Mouse (Mus musculus) layer of hippocampus, adult 8-10 months (tissue): ENCODE data around the gene Fkrp. TPM values are rescaled to one million over a fixed set of nuclear protein-coding genes. Genes with fewer than 3 reads are reported as not detected.

Source experiments
- DNase-seq, 2 experiments: peaks; one replicate each; pipeline ENCODE4 v3.0.0; 2022; ENCODE audit warnings: low spot score in 2 of 2
- total RNA-seq, 4 experiments: library from RNA; stranded (reverse); gene quantifications; 2 replicates each; pipeline ENCODE4 v1.2.4; 2022

Gene Fkrp
- total RNA-seq = 10 to 100 TPM; 45.2 to 50.7 (median 45.8) TPM

DNA sequence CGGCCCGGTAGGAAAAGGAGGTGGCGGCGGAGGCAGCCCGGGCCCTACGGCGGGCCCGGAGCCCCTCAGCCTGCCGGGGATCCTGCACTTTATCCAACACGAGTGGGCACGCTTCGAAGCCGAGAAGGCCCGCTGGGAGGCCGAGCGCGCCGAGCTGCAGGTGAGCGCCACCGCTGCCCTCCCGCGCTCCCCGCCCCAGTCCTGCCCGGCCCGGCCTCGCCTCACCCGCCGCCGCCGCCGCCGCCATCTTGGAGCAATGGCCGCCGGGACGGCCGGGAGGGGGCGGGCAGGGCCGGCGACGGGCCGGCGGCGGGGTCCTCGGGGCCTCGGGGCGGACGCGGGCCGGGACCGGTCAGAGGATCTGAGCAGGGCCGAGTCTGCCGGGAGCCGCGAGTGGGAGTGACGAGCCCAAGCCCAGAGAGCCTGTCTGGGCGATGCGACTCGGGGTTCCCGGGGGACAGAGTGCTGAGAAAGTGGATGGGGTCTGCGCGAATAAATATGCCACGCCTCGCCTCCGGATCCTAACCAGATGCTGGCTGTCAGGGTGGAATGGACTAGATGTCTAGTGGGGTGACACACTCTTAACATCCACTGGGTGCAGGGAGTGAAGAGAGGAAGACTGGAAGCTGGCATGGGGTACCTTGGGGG is at the start of gene Fkrp:
Gene Fkrp, minus strand, starts transcription at position 258 of the 648 bp plus-strand sequence.
- no peak for DNase-seq

DNA sequence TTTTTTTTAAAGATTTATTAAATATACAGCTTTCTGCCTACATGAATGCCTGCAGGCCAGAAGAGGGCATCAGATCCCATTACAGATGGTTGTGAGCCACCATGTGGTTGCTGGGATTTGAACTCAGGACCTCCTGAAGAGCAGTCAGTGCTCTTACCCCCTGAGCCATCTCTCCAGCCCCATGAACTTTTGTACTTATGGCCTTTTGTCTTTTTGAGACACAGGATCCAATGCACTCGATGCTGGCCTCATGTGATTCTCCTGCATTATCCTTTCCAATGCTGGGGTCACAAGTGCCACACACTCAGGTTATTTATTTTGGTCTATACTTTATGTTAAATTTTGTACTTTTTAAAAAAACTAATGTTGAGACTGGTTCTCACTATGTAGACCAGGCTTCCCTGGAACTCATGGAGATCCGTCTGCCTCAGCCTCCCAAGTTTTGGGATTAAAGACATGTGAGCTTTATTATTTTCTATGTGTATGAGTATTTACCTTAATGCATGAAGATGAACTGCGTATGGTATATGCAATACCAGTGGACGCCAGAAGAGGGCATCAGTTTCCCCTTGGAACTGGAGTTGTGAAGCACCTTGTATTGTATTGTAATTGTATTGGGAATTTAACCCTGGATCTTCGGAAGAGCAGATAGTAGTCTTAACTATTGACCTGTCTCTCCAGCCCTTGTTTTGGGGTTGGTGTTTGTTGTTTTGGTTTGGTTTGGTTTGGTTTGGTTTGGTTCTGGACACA is 43.5 kb upstream of the Fkrp start:
- DNase-seq = peak in 1 of 2 experiments; percentile 58

DNA sequence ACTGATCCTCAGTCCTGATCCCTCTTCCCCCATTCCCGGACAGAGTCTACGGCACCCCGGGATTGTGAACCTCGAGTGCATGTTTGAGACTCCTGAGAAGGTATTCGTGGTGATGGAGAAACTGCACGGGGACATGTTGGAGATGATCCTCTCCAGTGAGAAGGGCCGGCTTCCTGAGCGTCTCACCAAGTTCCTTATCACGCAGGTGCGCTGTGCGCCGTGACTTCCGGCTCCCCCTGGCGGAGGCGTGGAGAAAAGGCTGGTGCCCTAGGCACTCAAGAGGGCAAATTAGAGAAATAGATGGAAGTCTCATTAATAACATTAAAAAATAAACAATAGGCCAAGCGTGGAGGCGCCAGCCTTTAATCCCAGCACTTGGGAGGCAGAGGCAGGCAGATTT is 41.8 kb upstream of the Fkrp start:
- DNase-seq = no peak

DNA sequence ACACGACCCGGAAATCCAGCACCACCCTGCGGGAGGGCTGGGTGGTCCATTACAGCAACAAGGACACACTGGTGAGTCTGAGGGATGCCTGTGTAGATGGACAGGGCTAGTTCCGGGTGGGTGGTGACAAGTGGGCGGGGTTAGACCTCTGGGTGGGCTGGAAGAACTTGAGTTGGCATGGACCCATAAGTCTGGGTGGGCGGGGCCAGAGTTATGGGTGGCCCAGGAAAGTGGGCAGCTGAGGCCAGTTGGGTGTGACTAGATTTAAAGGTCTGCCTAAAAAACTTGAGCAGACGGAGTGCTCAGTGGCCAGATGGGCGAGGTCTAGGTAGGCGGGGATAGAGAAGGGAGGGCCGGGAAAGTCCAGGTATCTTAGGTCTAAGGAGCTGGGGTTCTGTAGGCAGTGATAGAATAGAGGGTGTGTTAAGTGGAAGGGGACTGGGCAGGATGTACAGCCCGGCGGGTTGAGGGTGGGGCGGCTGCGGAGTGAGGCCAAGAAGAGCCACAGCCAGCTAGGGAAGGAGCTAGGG is 36.8 kb upstream of the Fkrp start:
- no peak for DNase-seq

DNA sequence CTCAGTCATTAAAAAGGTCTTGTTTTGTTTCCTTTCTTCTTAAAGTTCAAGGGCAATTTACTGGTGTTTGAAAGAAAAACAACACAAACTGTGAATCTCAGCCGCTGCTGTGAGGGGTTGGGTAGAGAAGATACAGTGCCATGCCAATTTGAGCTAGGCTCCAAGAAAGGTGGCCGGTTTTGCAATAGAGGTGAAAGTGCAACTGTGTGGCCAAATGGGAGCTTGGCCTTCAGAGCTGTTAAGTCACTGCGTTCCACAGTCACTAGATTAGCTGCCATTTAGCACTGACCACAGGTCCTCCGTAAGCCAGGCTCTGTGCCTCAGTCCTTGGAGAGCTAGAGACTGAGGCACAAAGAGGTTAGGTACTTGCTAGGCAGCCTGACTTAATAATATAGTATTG is 35.1 kb upstream of the Fkrp start:
- DNase-seq = no peak

DNA sequence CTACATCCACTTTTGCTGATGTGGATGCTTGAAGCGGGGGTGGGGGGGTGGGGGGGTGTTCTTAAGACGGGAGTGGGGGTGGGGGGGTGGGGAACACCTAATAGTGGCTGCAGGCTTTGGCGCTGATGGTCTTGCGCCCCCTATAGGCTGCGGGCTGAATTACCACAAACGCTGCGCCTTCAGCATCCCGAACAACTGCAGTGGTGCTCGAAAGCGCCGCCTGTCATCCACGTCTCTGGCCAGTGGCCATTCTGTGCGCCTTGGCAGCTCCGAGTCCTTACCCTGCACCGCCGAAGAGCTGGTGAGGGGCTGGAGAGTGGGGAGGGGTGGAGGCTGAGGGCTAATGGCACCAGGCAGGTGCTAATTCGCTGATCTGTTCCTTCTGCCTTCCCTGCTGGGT is 32.0 kb upstream of the Fkrp start:
- peak in 1 of 2 experiments; percentile 80 for DNase-seq

DNA sequence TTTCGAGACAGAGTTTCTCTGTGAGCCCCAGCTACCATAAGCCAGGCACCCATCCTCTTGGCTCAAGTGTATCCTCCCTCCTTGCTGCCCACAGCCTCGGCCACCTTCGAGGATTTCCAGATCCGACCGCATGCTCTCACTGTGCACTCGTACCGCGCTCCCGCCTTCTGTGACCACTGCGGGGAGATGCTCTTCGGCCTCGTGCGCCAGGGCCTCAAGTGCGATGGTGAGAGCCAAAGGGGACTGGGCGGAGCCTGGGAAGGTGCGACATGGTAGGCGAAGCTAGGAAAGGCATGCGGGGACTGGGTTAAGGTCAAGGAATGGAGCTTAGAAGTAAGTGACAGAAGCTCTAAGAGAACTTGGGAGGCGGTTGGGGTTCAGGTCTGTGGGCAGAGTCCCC is 31.0 kb upstream of the Fkrp start:
- no peak for DNase-seq

DNA sequence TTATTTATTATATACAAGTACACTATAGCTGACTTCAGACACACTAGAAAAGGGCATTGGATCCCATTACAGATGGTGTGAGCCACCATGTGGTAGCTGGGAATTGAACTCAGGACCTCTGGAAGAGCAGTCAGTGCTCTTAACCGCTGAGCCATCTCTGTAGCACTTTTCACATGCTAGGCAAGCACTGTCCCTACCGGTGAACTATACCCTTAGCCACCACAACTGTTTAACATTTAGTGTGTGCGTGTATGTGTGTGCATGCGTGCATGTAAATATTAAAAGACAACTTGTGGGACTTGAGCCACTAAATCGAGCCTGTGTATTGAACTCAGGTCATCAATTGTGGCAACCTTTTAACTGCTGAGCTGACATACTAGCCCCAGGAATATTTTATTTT is 30.2 kb upstream of the Fkrp start:
- DNase-seq = no peak

DNA sequence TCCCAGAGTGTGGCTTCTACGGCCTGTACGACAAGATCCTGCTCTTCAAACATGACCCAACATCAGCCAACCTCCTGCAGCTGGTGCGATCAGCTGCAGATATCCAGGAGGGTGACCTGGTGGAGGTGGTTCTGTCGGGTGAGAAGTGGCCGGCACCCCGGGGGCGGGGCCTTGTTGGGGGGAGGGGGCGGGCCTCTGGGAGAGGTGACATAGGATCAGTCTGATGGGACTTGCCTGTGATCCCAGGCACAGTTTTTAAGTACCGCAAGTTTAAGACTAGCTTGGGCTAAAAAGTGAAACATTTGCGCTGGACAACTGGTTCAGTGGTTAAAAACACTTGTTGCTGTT is 29.3 kb upstream of the Fkrp start:
- DNase-seq = no peak

DNA sequence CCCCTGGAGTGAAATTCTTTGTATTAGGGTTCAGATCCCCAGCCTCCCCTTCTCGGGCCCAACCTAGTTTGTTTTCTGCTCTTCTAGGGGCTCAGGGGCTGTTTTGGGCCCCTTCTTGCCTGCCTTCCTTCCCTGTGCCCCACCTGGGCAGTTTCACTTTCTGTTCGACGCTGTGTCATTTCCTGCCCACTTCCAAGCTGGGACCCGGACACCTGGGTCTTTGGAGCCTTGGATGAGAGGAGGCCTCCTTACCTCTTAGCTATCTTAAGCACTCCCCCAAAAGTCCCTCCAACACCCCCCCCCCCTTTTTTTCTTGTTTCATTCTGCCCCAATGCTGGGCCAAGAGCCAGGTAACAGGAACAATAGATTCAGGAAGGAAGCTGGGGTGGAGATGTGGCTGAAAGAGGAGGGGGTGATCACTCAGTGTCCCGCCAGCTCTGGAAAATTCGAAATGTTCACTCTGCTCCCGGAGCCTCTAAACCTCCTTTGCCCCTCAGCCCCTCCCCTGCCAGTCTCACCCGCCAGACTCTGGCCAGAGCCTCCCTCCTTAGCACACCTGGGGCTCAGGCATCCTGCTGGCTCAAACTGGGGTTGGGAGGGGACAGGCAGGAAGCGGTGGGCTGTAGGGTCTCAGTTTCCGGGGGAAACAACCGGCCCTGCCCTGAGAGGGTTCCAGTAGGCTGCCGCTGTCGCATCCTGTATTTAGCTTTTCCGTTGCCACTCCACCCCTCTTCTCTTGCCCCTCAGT is 28.7 kb upstream of the Fkrp start:
- no peak for DNase-seq

DNA sequence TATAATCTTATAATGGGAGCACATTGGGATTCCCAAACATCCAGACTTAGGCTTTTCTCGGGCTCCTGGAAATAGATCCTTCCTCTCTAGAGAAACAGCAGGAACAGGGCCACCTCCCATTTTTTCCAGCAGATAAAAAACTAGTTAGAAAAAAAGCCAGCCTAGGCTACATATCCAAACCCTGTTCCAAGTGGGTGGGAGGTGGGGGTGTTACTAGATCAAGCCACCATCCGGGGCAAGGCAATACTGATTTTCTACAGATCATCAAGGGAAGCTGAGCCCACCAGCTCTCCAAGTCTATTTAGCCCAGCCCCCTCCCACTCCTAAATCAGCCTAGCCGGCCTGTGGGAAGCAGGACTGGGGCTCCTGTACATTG is 28.2 kb upstream of the Fkrp start:
- no peak for DNase-seq

DNA sequence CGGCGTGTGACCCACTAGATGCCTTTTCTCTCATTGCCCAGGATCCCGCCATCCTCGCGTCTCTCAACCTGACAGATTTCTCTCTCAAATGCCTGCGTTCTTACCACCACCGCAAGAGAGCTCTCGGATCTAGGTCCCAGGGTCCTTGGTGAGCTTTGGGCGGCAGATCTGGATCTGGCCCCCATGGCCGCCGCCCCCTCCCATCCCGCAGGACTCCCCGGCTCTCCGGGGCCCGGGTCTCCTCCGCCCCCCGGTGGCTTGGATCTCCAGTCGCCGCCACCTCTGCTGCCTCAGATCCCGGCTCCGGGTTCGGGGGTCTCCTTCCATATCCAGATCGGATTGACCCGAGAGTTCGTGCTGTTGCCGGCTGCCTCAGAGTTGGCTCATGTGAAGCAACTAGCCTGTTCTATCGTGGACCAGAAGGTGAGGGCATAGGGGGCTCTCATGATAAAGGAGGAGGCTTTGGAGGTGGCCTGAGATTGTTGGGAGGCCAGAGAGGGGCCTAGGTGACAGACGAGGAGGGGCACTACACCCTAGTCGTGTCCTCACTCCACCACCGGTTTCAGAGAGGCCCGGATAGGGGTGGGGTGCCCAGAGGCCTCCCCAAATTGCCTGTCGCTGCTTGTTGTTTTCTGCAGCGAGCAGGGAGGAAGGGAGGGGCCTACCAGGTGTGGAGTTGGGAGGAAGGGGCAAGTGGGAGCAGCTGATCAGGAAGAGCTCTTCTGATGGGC is 27.1 kb upstream of the Fkrp start:
- DNase-seq = no peak

DNA sequence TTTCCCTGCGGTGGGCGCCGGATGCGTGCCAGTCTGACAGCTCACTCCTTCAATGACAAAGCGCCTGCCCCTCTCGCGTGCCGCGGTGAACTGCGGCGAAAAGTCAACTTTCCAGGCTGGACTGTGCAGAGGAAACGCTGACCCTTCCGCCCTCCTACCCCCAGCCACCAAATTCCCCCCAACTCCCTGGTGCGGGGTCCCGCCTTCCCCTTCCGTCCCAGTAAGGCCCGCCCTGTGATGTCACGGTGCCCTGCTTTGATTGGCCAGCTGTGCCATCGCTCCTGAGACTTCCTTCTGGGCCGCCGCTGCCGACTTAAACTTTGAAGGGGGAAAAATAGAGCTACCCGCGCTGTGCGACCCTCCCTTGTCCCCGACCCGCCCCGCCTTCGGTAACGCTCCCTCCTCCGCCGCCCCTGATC is 26.1 kb upstream of the Fkrp start, which contains the start of gene Prkd2:
Gene Prkd2, plus strand, starts transcription at position 258 of the 419 bp plus-strand sequence.
- peak; percentile 83 to 85 for DNase-seq

DNA sequence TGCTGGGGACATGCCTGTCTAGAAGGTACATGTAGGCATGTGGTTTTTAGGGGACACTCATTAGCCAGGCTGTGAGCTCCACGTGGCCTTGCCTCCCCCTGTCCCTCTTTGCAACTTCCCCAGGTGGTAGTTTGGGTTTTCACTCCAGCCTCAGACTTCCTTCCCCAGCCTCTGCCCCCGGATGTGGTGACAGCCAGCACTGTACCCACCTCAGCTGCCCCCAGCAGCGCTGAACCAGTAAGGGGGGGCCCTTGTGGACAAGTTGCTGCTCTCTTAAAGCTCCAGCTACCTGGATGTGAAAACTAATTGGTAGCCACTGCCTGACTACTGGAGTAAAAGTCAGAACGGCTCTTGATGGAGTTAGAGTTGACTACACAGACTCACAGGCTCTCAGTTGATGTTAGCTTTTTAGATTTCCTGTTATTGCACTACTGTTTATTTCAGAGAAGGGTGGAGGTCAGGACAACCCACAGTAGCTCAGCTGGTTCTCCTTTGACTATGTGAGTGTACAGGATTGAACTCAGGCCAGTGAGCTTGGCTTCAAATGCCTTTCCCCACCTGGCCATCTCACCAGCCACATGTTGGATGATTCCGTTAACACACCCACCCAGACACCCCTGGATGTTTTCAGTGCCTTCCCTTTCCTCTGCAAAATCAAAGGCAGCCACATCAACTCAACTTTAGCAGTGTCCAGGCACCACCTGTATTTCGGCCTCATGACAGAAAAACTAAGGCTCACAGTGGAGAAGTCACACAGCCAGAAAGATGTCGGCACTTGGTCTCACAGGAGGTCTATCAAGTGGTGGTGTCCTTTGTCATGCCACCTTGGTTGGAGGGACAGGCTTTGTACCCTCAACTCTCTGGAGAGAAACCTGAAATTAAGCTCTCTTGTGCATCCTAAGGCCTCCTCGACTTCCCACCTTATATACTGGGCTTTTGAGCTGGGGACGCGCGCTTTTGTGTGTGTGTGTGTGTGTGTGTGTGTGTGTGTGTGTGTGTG is 25.3 kb upstream of the Fkrp start:
- DNase-seq = no peak

DNA sequence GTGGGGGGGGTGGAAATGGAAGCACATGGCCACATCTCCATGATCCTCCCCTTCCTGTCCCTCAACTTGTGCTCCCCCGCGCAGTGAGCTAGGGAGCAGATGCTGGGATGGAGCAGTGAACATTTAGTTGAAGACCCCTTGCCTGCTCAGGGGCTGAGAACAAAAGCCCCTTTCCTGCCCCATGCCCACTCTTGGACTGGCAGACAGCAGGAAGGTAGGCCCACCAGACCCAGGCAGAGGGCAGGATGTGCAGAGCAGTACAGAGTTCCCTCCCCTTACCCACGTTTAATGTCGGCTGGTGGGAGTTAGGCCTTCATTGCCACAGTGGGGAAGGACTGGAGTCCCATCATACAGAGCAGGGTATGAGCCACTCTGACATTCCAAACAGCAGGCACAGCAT is 24.5 kb upstream of the Fkrp start:
- DNase-seq = no peak

DNA sequence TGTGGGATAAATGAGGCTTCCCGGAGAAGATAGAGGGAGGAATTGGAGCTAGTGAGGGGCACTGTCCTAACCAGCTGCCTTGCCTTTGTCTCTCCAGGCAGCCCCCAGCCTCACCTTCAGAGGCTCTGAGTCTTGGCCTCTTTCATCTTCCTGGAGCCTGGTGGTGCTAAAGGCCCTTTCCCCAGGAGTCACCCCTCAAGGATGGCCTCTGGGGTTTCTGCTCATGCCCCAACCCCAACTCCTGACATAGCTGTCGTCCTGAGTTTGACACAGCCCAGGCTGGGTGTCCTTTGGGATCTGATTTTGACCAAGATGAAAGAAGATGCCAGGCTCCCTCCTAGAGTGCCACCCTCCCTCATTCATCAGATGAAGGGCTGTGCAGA is 23.6 kb upstream of the Fkrp start:
- no peak for DNase-seq

DNA sequence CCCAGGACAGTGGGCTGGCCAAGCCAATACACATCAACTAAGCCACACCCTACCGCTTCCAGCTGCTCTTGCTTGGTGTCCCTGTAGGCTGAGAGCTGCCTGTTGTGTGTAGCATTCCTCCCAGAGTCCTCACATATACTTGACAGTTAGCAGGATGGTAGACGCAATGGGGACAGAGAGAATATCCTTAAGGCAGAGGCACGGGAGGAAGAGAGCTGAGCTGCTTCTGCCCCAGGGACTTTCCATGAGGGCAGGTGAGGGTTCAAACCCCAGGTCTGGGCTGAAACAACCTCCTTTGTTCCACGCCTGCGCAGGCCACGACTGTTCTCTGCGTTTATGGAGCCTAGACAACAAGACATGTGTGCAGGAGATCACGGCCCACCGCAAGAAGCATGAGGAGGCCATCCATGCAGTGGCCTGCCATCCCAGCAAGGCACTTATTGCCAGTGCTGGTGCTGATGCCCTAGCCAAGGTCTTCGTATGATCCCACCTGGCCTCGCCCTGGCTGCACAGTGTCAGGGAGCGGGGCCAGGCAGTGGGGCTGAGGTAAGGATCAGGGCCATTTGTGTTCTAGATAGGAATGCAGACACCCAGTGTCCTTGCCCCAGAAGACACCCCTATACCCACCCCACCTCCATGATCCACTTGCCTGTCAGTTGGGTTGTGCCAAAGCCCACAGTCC is 23.0 kb upstream of the Fkrp start:
- DNase-seq = no peak

DNA sequence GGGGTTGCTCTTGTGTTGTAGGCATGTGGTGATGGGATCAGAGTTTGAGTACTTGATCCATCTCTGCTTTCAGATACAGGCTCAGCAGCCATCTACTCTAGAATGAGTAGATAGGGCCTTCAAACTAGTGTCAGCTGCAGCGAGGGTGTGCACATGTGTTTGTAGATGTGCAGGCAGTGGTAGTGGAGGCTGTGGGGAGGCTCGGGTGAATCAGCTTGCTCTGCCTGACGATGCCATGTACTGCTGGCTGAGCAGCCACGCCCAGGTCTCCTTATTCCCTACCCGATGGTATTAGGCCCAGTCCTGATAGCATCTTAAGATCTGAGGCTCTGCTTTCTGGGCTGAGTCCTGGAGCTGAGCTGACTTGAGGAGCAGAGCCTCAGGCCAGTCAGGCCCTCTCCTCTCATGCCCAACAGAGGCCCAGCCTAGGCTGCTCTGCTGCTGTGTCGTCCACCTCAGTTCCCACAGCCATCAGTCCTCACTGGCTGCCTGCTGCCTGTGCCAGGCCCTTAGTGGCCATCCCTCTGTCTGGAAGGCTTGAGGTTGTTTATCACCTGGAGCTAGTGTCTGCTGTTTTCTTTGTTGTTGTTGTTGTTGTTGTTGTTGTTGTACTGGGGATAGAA is 22.4 kb upstream of the Fkrp start:
- no peak for DNase-seq
